Comparison of ENCODE assay signal across 19 mouse cellular contexts in the genomic region with DNA sequence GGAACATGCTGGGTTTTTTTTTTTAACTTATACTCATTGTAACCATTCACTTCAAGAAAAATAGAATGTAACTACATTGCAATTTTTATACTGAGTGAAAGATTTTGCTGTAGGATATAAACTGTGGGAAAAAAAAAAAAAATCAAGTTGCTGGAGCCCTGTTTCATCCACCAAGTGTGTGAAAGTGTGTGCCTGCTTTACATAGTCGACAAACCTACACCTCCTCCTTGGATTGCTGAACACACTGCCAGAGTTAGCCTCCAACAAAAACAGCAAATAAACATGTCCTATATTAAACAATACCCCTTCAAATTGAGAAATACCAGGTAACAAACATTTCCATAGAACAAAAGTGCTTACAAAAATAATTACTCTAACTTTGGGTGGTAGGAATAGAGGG. TPM values are rescaled to one million over a fixed set of nuclear protein-coding genes. Genes with fewer than 3 reads are reported as not detected.
"Had no signal": no experiment of that assay in that cellular context is flagged by ENCODE, and none has a peak within 500 bp of the region (broad histone marks: within the 10 kb centered on the region; RNA-seq: fewer than 3 reads in every experiment).

No protein-coding gene starts in this region.

- H3K9me3 ChIP-seq: liver, embryonic 15.5 days; midbrain, embryonic 10.5 days; midbrain, embryonic 12.5 days; neural tube, embryonic 13.5 days; neural tube, embryonic 15.5 days; stomach, embryonic 15.5 days had no signal

- ATAC-seq: midbrain, embryonic 16.5 days had no signal

- H3K36me3 ChIP-seq: liver, embryonic 15.5 days; midbrain, embryonic 12.5 days; neural tube, embryonic 13.5 days; neural tube, embryonic 15.5 days; stomach, embryonic 15.5 days had no signal

- H3K27me3 ChIP-seq: liver, embryonic 15.5 days; midbrain, embryonic 12.5 days; neural tube, embryonic 13.5 days; neural tube, embryonic 15.5 days; stomach, embryonic 15.5 days had no signal

- H3K4me1 ChIP-seq: midbrain, embryonic 12.5 days; neural tube, embryonic 13.5 days; neural tube, embryonic 15.5 days; stomach, embryonic 15.5 days had no signal

- H3K4me3 ChIP-seq: liver, embryonic 15.5 days; midbrain, embryonic 10.5 days; midbrain, embryonic 12.5 days; myocyte; neural tube, embryonic 13.5 days; neural tube, embryonic 15.5 days; stomach, embryonic 15.5 days had no signal

- H3K27ac ChIP-seq: midbrain, embryonic 10.5 days; midbrain, embryonic 12.5 days; neural tube, embryonic 13.5 days; neural tube, embryonic 15.5 days; stomach, embryonic 15.5 days; stomach, postnatal 0 days had no signal

- H3K4me2 ChIP-seq: liver, embryonic 15.5 days; lung, embryonic 14.5 days; midbrain, embryonic 12.5 days; neural tube, embryonic 13.5 days; neural tube, embryonic 15.5 days; stomach, embryonic 15.5 days had no signal

- DNase-seq: lung, adult 18-20 months; lung, embryonic 14.5 days; lung, postnatal 10 days; lung, postnatal 4 days; midbrain, embryonic 14.5 days; right cerebral cortex, postnatal 14 days; thymus, adult 2 months; thymus, postnatal 25 days; thymus, postnatal 4 days had no signal

- H3K9ac ChIP-seq: liver, embryonic 15.5 days; lung, embryonic 14.5 days; midbrain, embryonic 12.5 days; neural tube, embryonic 13.5 days; neural tube, embryonic 15.5 days; stomach, embryonic 15.5 days had no signal

RNA-seq across cellular contexts. Expression of gene B3galt2, which starts 8.1 kb away (rescaled TPM):
- polyA plus RNA-seq: testis, adult 2 months had no signal
